Mouse (Mus musculus): Measurements from ENCODE around the gene Apoc4.

- TF ChIP-seq CTCF (IDR thresholded peaks at IDR 0.05; ENCODE audit: control insufficient read depth, insufficient read depth, low read length) (no peak), POLR2A (IDR thresholded peaks at IDR 0.05; ENCODE audit: borderline replicate concordance, control insufficient read depth, low read depth, low read length) (no peak)
These were observed 17.3 kb downstream of the Apoc4 start for GRCm38 (mm10) chr7:19663940-19664339.

All from bone marrow, adult 2 months (tissue).